Mouse (Mus musculus) hindbrain, embryonic 14.5 days (tissue): ENCODE measurements around the gene Exoc3l4. TPM values are rescaled to one million over a fixed set of nuclear protein-coding genes. Genes with fewer than 3 reads are reported as not detected.

Experiments
- ATAC-seq: fragments of 200-750 bp; cut with Nextera tagmentation; 2 replicates; pipeline ENCODE4 v1.8.0; 2017; ENCODE audit warnings: moderate number of reproducible peaks, mild to moderate bottlenecking, moderate TSS enrichment, moderate library complexity; ENCODE audit not compliant: low FRiP score
- DNase-seq: peaks from one replicate; pipeline ENCODE4 v3.0.0-alpha.2; 2015; ENCODE audit warnings: low spot score
- H3K27ac ChIP-seq: fragments of 300-500 bp; sonication (generic); 2 replicates; pipeline ENCODE4 v1.5.1; 2014; ENCODE audit warnings: mild to moderate bottlenecking, moderate library complexity
- H3K27me3 ChIP-seq: fragments of 300-500 bp; sonication (generic); 2 replicates; pipeline ENCODE4 v1.6.1; 2014; ENCODE audit warnings: mild to moderate bottlenecking, low read length, mixed read lengths; ENCODE audit not compliant: control insufficient read depth, insufficient read depth
- H3K36me3 ChIP-seq: fragments of 300-500 bp; sonication (generic); replicated peaks from 2 replicates; pipeline ENCODE4 v1.6.1; 2014; ENCODE audit not compliant: control insufficient read depth, insufficient read depth
- H3K4me1 ChIP-seq: fragments of 300-500 bp; sonication (generic); replicated peaks from 2 replicates; pipeline ENCODE4 v1.6.1; 2014; ENCODE audit warnings: antibody characterized with exemption, low read length, mixed read lengths; ENCODE audit not compliant: control insufficient read depth, insufficient read depth
- H3K4me2 ChIP-seq: fragments of 300-500 bp; sonication (generic); replicated peaks from 2 replicates; pipeline ENCODE4 v1.6.1; 2014; ENCODE audit warnings: mild to moderate bottlenecking, moderate library complexity
- H3K4me3 ChIP-seq: fragments of 300-500 bp; sonication (generic); replicated peaks from 2 replicates; pipeline ENCODE4 v1.5.1; 2014; ENCODE audit warnings: mild to moderate bottlenecking, low read length
- H3K9ac ChIP-seq: fragments of 300-500 bp; sonication (generic); 2 replicates; pipeline ENCODE4 v1.6.1; 2014
- H3K9me3 ChIP-seq: fragments of 300-500 bp; sonication (generic); 2 replicates; pipeline ENCODE4 v1.6.1; 2016; ENCODE audit warnings: low read length; ENCODE audit not compliant: control insufficient read depth
- WGBS: fragments of 180-500 bp; shearing (Covaris S2); extraction: QIAGEN DNeasy Blood & Tissue Kit; methylation state at CpG from one replicate; pipeline ENCODE4 v1.1.7; 2014; 5-methylcytosine and 5-hydroxymethylcytosine counted together
- polyA plus RNA-seq: library from polyadenylated mRNA; unstranded; fragments of >200 nt; fragmentation: Nextera tagmentation; extraction: Ambion mirVana; gene quantifications from 2 replicates; pipeline ENCODE4 v1.2.1, GENCODE M21; 2014

Gene Exoc3l4
- polyA plus RNA-seq, 1 experiment from 2014 or later = 1.8 TPM

- DNase-seq = no peak
- Histone ChIP-seq H3K9me3 (no peaks in the 10 kb centered on the region), H3K9ac (no peak overlapping the region), H3K4me3 (no peak overlapping the region), H3K4me1 (no peaks in the 10 kb centered on the region), H3K4me2 (no peak overlapping the region), H3K36me3 (no peaks in the 10 kb centered on the region), H3K27me3 (peaks cover 37% of the 10 kb centered on the region), H3K27ac (no peak overlapping the region)
- no peak for ATAC-seq
- 71% methylated on average over 10 of the region's 10 CpGs for WGBS
Measured at GRCm38 (mm10) chr12:111454543-111455280, 37.9 kb downstream of the Exoc3l4 start.

DNA sequence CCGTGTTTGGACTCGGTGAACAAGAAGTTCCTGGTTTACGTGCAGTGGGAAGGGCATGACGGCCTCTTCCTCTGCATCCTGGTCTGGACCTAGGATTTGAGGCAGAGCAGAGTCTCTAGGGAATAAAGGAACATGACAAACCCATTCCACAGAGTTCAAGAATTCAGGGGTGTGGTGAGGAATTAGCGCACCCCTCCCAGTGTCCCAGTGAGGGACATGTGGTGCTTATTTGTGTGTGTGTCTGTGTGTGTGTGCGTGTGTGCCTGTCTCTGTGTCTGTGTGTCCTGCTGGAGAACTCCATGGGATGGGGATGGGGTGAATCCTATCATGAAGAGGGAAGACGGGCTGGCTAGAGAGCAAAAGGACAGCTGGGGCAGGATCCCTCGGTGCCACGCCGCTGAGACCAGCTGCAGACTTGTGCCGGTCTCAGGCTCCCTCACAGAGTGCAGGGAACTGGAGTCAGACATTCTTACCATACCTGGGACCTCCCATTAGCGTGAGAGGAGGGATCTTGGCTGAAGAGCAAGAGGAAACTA lies 38.6 kb downstream of the Exoc3l4 start:
- WGBS = 77% methylated on average over 12 of the region's 12 CpGs
- Histone ChIP-seq H3K9ac (no peak overlapping the region), H3K27ac (no peak overlapping the region), H3K9me3 (no peaks in the 10 kb centered on the region), H3K4me1 (no peaks in the 10 kb centered on the region), H3K36me3 (no peaks in the 10 kb centered on the region), H3K4me3 (no peak overlapping the region), H3K4me2 (no peak overlapping the region), H3K27me3 (peaks cover 30% of the 10 kb centered on the region)
- ATAC-seq (no peak), DNase-seq (no peak)

DNA sequence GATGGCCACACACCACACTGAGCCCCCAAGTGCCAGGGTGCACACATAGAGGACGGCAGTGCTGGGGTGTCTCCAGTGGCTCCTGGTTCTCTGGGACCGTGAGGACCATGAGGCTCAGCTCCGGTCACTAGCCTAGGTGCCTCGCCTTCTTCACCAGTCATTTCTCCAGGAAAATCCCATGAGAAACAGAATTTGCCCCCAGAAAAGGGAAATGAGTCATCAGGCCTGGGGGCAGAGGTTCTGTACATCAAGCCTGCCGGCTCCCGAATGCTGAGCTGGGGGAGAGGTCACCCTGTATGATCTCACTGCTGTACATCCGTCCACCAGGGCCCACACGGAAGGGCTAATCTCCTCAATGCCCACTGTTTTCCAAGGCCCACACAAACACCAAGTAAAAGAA lies 39.0 kb downstream of the Exoc3l4 start:
- Histone ChIP-seq H3K27ac (no peak overlapping the region), H3K4me1 (no peaks in the 10 kb centered on the region), H3K9me3 (no peaks in the 10 kb centered on the region), H3K27me3 (peaks cover 26% of the 10 kb centered on the region), H3K4me2 (no peak overlapping the region), H3K36me3 (no peaks in the 10 kb centered on the region), H3K4me3 (no peak overlapping the region), H3K9ac (no peak overlapping the region)
- WGBS = 63% methylated on average over 8 of the region's 8 CpGs
- ATAC-seq (no peak), DNase-seq (no peak)

- no peak overlapping the region for H3K27ac ChIP-seq
- no peak overlapping the region for H3K4me2 ChIP-seq
- 0 out of 2 replicates have a peak, but pooled peaks cover 12% of the 10 kb centered on the region for H3K27me3 ChIP-seq
- no peak overlapping the region for H3K4me3 ChIP-seq
- ATAC-seq (no peak), DNase-seq (no peak)
- no peaks in the 10 kb centered on the region for H3K9me3 ChIP-seq
- H3K9ac ChIP-seq = no peak overlapping the region
- no peaks in the 10 kb centered on the region for H3K4me1 ChIP-seq
- no peaks in the 10 kb centered on the region for H3K36me3 ChIP-seq
- 74% methylated on average over 1 of the region's 1 CpGs for WGBS
Measured at GRCm38 (mm10) chr12:111457742-111458141, 40.9 kb downstream of the Exoc3l4 start.

GRCm38 (mm10) chr12:111463570-111463969 lies 46.8 kb downstream of the Exoc3l4 start:
- H3K9me3 ChIP-seq = no peaks in the 10 kb centered on the region
- no peak overlapping the region for H3K27ac ChIP-seq
- no peak overlapping the region for H3K4me3 ChIP-seq
- ATAC-seq = no peak
- DNase-seq = no peak
- no peak overlapping the region for H3K4me2 ChIP-seq
- H3K27me3 ChIP-seq = no peaks in the 10 kb centered on the region
- no peak overlapping the region for H3K9ac ChIP-seq
- no peaks in the 10 kb centered on the region for H3K4me1 ChIP-seq
- 84% methylated on average over 7 of the region's 7 CpGs for WGBS
- H3K36me3 ChIP-seq = no peaks in the 10 kb centered on the region

- DNase-seq = no peak
- Histone ChIP-seq H3K4me2 (no peak overlapping the region), H3K36me3 (no peaks in the 10 kb centered on the region), H3K4me3 (no peak overlapping the region), H3K4me1 (no peaks in the 10 kb centered on the region), H3K9ac (no peak overlapping the region), H3K27me3 (no peaks in the 10 kb centered on the region), H3K9me3 (no peaks in the 10 kb centered on the region), H3K27ac (no peak overlapping the region)
- 96% methylated on average over 3 of the region's 3 CpGs for WGBS
- ATAC-seq = no peak
Measured at GRCm38 (mm10) chr12:111466369-111466768, 49.6 kb downstream of the Exoc3l4 start.

GRCm38 (mm10) chr12:111468206-111468605 lies 51.4 kb downstream of the Exoc3l4 start:
- Histone ChIP-seq H3K9me3 (no peaks in the 10 kb centered on the region), H3K27me3 (no peaks in the 10 kb centered on the region), H3K4me3 (no peak overlapping the region), H3K27ac (no peak overlapping the region), H3K36me3 (no peaks in the 10 kb centered on the region), H3K9ac (peak overlapping the region; percentile 16; the same call in 1 of the 2 replicates), H3K4me1 (no peaks in the 10 kb centered on the region; the same call in 1 of the 2 replicates), H3K4me2 (no peak overlapping the region)
- no peak for DNase-seq
- 53% methylated on average over 7 of the region's 7 CpGs for WGBS
- ATAC-seq = no peak

DNA sequence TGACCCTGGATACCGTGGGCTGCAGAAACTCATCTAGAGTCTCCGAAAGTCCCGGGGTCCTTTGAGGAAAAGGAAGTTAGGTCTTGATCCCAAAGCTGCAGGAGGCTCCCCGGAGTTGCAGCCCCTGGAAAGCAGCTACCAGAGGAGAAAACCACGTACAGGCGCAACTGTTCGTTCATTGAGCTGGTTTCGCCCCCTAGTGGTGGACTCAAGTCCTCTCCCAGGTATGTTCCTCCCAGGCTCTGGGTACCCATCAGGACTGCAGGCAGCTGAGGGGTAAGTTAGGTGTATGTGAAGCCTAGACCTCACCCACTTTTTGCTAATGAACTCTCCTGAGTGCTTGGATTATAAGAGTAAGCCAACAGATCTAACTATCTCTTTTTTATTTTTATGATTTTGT lies 52.7 kb downstream of the Exoc3l4 start:
- no peaks in the 10 kb centered on the region for H3K27me3 ChIP-seq
- H3K4me1 ChIP-seq = no peaks in the 10 kb centered on the region; the same call in 1 of the 2 replicates
- no peak overlapping the region for H3K4me3 ChIP-seq
- ATAC-seq = no peak
- H3K36me3 ChIP-seq = no peaks in the 10 kb centered on the region
- no peaks in the 10 kb centered on the region for H3K9me3 ChIP-seq
- no peak overlapping the region for H3K9ac ChIP-seq
- no peak overlapping the region for H3K4me2 ChIP-seq
- DNase-seq = peak; percentile 77
- no peak overlapping the region for H3K27ac ChIP-seq
- 6% methylated on average over 8 of the region's 8 CpGs for WGBS

DNA sequence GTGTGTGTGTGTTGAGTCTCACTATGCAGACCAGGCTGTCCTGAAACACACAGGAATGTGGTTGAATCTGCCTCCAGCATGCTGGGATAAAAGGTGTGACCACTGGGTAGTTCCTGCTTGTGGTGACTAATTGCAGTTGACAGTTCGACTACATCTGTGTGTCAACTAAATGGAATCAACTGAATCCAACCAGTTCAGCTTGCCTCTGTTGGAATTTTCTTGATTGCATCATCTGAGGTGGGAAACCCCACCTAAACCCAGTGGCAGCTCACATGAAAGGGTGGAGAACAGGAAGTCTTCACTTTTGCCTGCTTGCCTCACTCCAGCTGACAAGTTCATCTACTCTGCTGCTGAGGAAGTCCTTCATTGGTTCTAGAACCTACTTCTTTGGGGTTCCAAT lies 54.3 kb downstream of the Exoc3l4 start:
- ATAC-seq = no peak
- H3K27ac ChIP-seq = no peak overlapping the region
- H3K4me3 ChIP-seq = no peak overlapping the region
- no peaks in the 10 kb centered on the region for H3K9me3 ChIP-seq
- H3K36me3 ChIP-seq = no peaks in the 10 kb centered on the region
- H3K4me1 ChIP-seq = no peaks in the 10 kb centered on the region; the same call in 1 of the 2 replicates
- H3K4me2 ChIP-seq = no peak overlapping the region
- H3K9ac ChIP-seq = no peak overlapping the region
- no peaks in the 10 kb centered on the region for H3K27me3 ChIP-seq
- 79% methylated on average over 1 of the region's 1 CpGs for WGBS
- no peak for DNase-seq
